Mouse (Mus musculus): ENCODE data around the gene Cenpi. TPM values are rescaled to one million over a fixed set of nuclear protein-coding genes. Genes with fewer than 3 reads are reported as not detected.

The Cenpi gene
- 0.32 TPM for polyA plus RNA-seq (2014; fragmentation: Illumina TruSeq; extraction: RNeasy Lipid Tissue Mini Kit (QIAGEN cat#74804); ENCODE audit: low read depth, low replicate concordance)

DNA sequence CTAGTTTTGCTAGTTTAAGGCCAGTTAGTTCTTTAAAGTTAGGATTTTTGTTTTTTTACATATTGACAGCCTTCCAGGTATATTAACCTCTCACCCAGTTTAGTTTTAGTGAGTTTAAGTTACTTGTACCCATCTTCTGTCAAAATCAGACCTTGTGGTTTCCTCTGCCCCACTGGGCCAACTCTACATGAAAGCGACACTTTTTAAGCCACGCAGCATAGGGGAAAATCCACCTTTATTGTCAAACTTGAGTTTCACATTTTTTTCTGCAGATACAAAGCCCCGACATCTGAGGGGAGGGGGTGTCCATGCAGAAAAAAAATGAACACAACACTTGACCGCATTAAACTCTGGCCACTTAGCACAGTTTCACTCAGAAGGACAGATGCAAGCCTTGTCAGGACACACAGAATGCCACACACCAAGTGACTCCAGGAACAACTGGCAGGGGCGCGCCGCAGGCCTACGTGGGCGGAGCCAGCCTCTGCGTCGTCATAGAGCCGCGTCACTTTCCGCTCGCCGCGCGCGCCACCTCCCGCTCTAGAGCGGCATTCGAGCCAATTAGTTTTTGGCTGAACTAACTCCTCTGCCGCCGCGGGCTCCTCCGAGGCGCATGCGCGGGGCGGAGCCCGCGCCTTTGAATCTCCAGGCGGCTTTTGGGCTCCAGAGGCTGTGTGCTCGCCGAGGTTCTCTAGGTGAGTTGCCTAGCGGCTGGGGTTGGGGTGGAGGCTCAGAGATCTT is at the start of gene Cenpi:
Gene Cenpi, plus strand, starts transcription at position 551 of the 741 bp plus-strand sequence.

DNA sequence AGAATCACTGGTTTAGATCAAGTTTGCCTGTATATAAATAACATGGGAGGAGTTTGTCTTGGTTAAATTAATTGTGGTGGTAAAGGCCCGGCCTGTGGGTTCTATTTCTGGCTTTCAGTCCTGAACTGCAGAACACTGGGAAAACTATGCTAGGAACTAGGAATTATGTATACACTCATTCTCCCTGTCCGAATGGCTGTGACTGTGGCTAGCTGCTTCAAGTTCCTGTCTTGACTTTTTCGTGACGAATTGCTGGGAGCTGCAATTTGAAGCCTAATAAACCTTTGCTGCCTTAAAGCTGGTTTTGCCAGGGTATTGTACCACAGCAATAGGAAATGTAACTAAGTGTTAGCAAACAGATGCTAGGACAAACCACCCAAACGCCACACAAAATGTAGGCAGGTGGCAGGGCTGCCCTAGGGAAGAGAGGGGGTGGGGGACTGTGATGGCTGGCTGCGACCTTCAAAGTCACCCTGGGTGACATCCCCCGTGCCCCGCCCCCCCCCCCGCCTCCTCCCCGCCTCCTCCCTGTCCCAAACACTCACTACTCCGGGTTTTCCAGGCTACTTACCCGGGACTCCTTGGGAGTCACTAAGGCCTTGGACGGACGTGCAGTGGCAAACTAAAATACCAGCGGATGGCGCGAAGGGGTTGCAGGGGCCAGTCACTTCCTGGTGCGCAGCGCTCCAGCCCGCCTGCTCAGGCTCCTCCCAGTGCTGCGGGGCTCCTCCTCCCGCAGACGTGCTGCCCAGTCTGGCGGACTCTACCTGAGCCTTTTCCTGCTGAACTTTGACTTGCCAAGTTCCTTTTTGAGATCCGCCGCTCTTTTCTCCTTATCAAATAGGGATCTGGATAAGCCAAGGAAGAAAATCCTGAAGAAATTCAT is 31.4 kb upstream of the Cenpi start, which contains the start of gene Trmt2b:
Gene Trmt2b, minus strand, starts transcription at position 710 of the 886 bp plus-strand sequence.

GRCm38 (mm10) chrX:134403863-134404583 is 96.1 kb downstream of the Cenpi start, which contains the start of gene Drp2:
TSS of gene Drp2 (plus strand) at chrX:134404551.

Other genes with a start within 250 kb of the Cenpi start
- 13.1 TPM for gene Cstf2, start 248.9 kb upstream of the Cenpi start, polyA plus RNA-seq (2014; fragmentation: Illumina TruSeq; extraction: RNeasy Lipid Tissue Mini Kit (QIAGEN cat#74804); ENCODE audit: low read depth, low replicate concordance)
- 0.16 TPM for gene Xkrx, start 146.0 kb upstream of the Cenpi start, polyA plus RNA-seq (2014; fragmentation: Illumina TruSeq; extraction: RNeasy Lipid Tissue Mini Kit (QIAGEN cat#74804); ENCODE audit: low read depth, low replicate concordance)
- not detected for gene Arl13a, start 120.6 kb upstream of the Cenpi start, polyA plus RNA-seq (2014; fragmentation: Illumina TruSeq; extraction: RNeasy Lipid Tissue Mini Kit (QIAGEN cat#74804); ENCODE audit: low read depth, low replicate concordance)
- gene Nox1, start 86.1 kb upstream of the Cenpi start, polyA plus RNA-seq (2014; fragmentation: Illumina TruSeq; extraction: RNeasy Lipid Tissue Mini Kit (QIAGEN cat#74804); ENCODE audit: low read depth, low replicate concordance) = not detected
- 35.0 TPM for gene Trmt2b, start 31.1 kb upstream of the Cenpi start, polyA plus RNA-seq (2014; fragmentation: Illumina TruSeq; extraction: RNeasy Lipid Tissue Mini Kit (QIAGEN cat#74804); ENCODE audit: low read depth, low replicate concordance)
- gene Tmem35a, start 12.9 kb upstream of the Cenpi start, polyA plus RNA-seq (2014; fragmentation: Illumina TruSeq; extraction: RNeasy Lipid Tissue Mini Kit (QIAGEN cat#74804); ENCODE audit: low read depth, low replicate concordance) = 0.19 TPM
- not detected for gene Drp2, start 96.5 kb downstream of the Cenpi start, polyA plus RNA-seq (2014; fragmentation: Illumina TruSeq; extraction: RNeasy Lipid Tissue Mini Kit (QIAGEN cat#74804); ENCODE audit: low read depth, low replicate concordance)
- not detected for gene Taf7l, start 168.4 kb downstream of the Cenpi start, polyA plus RNA-seq (2014; fragmentation: Illumina TruSeq; extraction: RNeasy Lipid Tissue Mini Kit (QIAGEN cat#74804); ENCODE audit: low read depth, low replicate concordance)
- gene Timm8a1, start 233.8 kb downstream of the Cenpi start, polyA plus RNA-seq (2014; fragmentation: Illumina TruSeq; extraction: RNeasy Lipid Tissue Mini Kit (QIAGEN cat#74804); ENCODE audit: low read depth, low replicate concordance) = 125 TPM